Mouse (Mus musculus) megakaryocyte-erythroid progenitor cell, adult 5-6 weeks (primary cell): ENCODE data around the gene Comt. TPM values are rescaled to one million over a fixed set of nuclear protein-coding genes. Genes with fewer than 3 reads are reported as not detected.

ENCODE experiments used
- ATAC-seq: replicated peaks from 2 replicates; pipeline ENCODE4 v1.8.0; 2016; ENCODE audit warnings: mild to moderate bottlenecking, inconsistent platforms; ENCODE audit not compliant: severe bottlenecking, poor library complexity, low FRiP score, low TSS enrichment
- total RNA-seq, 2 experiments: library from RNA; stranded (forward) in 1 of 2; stranded (reverse) in 1 of 2; fragments of 200-1000, 215-1000 nt in 1 of 2; fragments of >200 nt in 1 of 2; fragmentation: Nextera tagmentation in 1 of 2; gene quantifications; 2 replicates each; pipeline ENCODE4 v1.2.3; 2014 to 2017

The Comt gene
- total RNA-seq, 2 experiments from 2014 or later = 59.7 to 105 TPM

DNA sequence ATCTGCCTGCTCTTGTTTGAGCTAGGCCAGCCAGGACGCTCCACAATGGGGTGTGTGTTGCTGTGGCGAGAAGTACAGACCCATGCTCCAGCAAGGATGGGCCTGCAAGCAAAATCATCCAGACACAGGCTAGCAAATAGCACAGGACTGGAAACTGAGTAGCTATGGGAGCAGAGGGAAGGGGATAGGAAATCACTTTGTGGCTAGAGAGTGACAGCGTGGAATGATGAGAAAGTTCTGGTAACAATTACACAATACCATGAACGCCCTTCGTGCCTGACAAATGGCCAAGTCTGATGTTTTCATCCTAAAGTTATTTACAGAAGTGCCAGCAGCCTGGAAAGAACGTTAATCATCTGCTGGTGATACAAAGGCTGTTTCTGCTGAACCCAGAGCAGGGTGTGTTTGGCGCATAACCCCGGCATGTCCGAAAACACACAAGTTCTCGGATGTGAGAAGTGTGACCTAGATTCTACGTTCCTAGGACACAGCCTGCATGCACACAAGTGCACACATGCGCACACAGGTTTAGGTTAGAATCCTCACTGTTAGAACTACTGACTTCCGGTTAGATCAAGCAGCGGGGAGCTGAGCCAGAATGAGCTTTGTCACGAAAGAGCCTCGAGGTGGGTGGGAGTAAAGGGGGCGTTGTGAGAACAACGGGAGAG lies 10.4 kb downstream of the Comt start:
- ATAC-seq = no peak

DNA sequence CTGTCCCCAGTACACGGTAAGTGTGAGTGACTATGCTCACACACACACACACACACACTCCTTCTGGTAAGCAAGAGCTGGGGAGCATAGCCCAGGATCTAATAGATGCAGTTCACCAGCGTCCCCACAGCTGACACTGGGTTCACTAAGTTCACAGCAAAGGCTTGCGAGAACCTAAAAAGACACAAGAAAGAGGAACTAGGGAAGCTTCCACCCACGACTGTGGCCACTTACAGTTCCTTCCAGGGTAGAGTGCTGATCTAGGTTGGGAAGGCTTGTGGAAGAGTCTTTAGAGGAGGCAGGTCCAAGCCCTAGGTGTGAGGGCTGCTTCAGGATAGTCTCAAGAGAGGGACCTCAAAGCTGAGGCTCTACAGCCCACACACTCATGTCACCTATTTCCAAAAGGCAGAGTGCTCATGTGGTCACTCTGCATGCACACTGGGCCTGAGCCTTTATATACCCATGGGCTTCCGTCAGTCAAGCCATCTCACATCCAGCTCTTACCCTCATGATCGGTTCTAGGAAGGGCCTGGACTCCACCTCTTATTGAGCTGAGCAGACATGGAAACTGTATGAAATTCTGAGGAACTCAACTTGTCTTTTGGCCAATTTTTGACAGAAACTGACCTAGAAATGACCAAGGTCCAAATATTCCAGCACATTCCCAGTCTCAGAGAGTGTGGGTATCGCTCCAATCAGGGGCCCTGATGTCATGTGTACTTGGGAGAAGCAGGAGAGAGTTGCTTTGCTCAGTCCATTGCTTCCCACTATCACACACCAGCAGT lies 13.4 kb downstream of the Comt start:
- no peak for ATAC-seq

DNA sequence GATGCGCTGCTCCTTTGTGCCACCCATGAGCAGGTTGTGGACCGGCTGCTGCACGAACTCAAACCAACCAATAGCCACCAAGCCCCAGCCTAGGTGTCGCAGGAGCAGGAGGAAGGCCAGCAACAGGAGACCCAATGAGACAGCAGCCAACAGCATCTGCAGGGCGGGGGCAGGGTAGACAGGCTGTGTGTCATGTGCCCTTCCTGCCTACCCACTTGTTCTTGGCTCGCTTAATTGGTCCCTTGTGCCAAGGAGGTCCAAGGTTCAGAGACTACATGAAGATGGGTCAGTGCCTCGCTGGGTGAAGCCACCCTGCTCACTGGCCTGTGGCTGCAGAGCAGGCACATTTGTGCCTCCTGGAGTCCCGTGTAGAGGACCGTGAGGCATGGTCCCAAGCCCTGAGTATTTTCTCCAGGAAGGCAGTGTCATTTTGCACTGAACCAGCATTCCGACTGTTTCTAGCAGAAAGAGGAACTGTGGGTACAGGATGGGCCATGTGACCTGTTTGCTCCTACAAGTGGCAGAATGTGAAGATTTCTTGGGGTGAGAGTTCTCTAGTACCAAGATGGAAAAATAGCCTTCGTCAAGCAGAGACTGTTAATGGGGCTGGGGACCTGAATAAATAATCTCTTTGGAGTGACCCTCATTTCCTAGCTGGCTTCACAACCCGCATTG lies 14.7 kb downstream of the Comt start:
- ATAC-seq = 0 out of 2 replicates have a peak, but pooled peaks have one; percentile 8

DNA sequence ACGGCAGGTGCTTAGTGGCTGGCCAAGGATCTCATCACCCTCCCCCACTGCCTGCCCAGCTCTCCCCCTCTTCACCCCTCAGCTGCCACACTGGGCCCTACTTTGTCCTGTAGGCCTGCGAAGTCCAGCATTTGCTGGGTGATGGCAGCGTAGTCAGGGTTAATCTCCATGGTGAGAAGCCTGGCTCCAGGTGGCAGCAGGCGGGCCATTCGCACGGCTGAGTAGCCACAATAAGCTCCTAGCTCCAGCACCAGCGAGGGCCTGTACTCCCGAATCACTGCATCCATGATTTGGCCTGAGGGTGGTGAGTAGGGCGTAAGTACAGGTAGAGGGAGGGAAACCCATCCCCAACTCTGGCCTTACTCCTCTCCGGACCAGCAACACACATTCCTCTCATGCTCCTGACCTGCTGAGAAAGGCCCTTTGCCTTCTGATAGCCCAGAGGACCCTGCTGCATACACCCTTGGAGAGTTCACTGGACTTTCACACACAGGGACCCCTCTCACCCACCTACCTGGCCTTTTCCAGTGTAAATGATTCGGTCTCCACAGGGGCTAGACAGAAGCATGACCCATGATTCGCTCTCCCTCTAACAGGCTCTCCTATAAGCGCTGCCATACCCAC lies 15.5 kb downstream of the Comt start:
- ATAC-seq = no peak

DNA sequence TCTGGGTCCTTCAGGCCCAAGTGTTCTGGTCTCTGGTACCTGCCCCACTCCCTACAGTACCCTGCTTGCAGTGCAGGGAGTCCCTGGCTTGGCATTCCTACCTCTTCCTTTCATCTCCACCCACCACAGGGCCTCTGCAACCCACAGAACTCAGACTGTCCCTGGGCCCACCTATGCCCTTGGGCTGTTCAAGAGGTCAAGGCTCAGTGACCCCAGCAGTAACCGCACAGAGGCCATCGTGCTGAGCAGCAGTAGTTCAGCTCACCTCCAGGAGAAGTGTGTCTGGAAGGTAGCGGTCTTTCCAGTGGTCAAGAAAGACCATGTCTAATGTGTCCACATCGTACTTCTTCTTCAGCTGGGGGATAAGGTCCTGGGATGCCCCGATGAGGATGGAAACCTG lies 16.2 kb downstream of the Comt start:
- no peak for ATAC-seq

DNA sequence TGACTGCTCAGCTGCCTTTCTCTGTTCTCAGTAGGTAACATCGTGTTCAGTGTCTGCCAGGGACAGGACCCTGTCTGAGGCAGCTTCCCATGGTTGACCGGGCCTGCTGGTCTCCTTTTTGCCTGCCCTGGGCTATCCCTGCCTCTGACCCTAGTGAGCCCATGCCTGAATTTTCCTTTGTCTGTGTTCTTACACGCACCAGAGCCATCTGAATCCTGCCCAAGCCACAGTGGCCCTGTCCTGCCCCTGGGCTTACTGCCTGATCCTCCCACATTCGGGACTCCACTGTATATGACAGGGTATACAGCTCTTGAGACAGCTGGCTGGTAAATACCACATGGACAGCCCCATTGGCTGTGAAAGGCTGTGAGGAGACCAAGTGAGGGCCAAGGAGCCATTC lies 16.9 kb downstream of the Comt start:
- ATAC-seq = no peak

DNA sequence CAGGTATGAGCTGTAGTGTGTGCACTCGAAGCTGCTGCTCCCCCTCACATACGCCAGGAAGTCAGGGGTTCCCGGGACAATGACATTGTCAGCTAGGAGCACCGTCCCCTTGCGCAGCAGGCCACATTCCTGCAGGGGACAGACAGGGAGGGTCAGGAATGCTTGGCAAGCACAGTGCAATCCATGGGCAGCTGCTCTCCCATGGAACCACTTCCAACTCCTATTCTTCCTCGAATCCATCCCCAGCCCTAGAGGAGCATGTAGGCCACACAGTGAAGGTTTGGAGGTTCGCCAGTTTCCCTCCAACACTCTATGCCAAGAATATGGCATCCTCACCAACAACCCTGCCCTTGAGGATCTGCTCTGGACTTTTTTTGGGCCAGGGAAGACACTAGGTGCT lies 18.7 kb downstream of the Comt start:
- ATAC-seq = no peak

DNA sequence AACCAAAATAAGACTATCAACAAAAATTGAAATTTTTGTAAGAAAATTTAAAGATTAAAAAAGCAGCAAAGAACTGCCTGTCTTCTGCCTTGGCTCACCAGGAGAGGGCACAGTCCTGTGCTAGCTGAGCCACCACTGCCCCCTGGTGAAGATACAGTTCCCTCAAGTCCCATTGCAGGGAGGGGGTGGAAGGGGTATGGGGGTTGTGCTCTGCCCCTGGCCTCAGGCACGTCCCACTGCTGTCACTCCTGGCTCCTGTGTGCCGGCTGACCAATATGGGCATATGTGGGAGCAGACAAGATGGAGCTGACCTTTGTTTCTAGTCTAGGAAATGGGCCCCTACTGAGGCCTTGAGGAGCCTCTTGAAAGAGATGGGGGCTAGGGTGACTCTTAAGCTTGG lies 20.4 kb downstream of the Comt start:
- ATAC-seq = peak; percentile 53

DNA sequence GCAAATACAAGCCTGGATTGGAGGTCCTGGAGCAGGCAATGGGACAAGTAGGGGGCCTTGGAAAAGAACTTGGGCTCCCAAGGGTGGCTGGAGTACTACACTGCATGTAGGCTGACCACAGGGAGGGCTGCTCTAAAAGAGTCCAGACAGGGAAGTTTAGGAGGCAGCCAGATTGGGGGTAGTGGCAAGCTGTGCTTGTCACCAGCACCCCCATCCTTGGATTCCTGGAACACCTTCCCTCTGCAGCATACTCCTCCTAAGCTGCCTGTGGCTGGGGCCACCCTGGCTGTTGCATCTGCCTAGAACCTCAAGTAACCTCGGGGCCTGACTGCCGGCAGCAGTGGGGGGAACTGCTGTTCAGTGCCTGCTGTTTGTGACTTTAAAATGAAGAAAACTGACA lies 20.8 kb downstream of the Comt start:
- 0 out of 2 replicates have a peak, but pooled peaks have one; percentile 1 for ATAC-seq

DNA sequence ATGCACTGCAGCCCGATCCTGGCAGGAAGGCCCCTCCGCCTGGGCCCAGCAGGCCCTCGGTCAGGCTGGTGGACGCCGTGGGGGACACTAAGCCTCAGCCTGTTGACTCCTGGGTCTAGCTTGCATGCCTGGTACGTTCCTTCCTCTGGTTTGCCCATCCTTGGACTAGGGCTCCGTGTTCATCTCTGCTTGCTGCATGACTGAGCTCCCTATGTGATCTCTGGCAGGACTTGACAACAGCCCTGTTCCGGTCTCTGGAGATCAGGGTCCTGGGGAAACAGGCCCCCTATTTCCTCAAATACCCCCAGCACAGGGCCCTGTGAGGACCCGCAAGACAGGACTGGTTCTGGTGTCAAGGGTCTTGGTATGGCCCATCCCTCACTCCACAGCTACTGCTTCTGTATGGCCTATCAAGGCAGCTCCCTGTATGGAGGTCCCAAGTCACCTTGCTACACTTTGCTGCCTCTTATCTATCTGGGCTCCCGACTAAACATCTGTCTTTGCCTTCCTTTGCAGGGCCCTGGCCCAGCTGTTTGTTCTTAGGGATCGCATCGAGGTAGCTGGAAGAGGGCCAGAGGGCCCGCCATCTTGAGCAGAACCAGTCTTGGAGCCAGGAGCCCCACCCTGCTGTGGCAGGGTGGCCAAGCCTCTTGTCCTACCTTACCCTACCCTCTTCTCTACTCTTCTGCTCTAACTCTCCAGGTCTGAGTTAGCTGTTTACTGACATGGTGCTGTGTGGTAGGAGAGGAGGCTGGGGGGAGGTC lies 21.4 kb downstream of the Comt start:
- peak; percentile 52 for ATAC-seq

DNA sequence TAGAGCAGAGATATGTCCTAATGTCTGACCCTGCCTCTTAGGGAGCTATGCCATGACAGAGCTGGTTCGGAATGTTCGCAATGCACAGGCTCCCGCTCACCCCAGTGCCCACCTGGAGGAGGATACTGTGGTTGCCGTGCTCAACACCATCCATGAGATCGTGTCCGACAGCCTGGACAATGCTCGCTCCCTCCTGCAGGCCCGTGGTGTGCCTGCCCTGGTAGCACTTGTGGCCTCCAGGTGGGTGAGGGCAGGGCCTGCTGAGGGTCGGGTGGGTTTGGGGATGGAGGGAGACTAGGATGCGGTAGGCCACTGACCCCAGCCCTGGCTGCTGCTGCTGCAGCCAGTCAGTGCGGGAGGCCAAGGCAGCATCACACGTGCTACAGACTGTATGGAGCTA lies 23.4 kb downstream of the Comt start:
- no peak for ATAC-seq

DNA sequence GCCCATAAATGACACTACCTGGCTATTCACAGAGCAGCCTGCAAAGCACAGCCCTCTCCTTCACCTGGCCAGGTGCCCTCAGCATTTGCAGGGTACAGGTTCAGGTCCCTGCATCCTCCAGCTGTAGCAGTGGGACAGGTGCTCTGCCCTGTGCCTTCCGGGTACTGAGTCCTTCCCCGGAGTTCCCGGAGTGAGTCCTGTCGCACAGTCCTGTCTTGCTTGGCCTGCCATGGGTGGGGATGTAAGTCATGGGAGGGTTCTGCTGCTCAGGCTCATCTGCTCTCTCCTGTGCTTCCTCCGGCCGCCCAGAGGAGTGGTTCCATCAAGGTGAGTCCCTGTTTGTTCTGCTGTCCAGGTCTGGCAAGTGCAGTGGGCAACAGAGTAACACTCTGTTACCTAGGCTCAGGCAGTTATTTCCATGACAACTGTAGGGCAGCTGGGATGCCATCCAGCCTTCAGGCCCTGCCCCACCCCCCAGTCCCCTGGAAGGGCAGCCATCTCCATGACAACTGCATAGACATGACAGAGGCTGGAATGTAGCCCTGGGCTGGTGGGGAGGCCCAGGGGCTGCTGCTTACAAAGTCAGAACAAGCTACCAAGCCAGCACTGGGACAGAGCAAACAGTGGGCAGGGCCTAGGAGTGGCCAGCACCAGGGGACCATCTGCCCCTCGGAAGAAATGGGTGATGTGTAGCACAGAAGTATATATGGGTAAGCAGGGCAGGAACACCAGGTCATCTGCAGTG lies 26.0 kb downstream of the Comt start:
- ATAC-seq = no peak

DNA sequence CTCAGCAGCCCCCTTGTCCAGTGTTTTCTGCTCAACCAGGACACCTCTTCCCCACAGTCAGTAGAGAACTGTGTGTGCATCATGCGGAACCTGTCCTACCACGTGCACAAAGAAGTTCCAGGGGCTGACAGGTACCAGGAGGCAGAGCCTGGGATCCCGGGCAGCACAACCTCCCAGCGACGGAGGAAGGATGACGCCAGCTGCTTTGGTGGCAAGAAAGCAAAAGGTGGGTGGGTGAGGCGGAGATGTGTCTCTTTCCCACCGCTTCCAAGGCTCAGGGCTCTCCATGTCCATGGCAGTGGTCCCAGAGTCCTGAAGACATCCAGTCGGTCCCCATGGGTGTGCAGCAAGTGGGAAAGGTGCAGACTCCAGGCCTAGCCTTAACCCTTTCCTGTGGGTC lies 26.6 kb downstream of the Comt start:
- no peak for ATAC-seq

DNA sequence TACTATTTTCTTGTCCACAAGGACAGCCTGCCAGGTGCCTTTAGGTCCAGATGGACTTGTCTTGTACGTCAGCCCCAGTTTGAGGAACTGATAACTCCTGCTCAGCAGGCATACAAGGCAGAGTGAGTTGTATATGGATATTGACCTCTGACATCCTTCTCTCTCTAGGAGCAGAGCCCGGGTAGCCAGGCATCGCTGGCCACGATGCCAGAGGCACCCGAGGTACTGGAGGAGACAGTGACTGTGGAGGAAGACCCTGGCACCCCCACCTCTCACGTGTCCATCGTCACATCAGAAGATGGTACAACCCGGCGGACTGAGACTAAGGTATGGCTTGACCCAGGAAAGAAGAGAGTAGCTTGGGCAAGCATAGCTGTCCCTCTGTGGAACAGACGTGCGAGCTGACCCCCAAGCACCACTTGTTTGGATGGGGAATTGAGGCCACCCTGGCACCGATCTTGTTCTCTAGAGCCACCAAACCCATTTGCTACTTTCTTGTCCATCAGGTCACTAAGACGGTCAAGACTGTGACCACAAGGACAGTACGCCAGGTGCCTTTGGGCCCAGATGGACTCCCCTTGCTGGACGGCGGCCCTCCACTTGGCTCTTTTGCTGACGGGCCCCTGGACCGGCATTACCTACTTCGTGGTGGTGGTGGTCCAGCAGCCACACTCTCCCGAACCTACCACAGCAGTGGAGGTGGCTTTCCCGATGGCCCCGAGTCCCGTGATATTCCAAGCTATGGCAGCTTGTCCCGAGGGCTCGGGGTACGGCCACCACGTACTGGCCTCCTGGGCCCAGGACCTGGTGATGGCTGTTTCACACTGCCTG lies 29.6 kb downstream of the Comt start:
- no peak for ATAC-seq

DNA sequence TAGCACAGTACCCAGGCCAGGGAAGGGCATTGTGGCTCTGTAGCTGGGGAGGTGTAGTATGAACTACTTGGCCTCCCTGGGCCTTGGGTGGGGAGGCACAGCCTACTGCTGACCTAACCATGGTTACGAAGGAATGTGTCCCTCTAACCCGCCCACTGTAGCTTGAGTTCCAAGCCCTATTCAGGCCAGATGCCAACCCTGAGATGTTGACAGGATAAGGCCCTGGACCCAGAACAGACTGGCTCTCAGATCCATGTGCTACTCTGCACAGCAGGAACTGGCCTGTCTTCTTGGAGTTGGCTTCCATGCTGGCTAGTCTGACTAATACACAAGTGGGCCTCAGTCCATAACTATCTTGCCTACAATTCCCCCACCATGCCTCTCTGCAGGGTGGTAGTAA lies 30.5 kb downstream of the Comt start:
- ATAC-seq = no peak

DNA sequence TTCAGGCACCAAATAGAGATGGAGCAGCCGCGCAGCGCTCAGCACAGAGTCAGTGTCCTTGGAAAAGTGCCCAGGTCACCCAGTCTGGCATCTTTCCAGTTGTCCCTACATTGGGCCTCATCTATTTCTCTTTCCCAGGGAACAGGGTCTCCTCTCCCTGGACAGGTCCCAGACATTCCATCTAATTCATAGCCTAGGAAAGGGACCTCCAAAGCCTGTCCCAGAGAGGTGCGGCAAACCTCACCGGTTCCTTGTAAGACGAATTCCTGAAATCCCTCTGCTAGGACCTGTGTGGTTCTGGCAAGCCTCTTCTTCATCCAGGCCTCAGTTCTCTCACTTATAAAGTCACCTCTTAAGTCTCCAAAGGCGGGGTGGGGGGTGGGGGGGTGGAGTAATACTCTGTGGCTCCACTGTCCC lies 31.0 kb downstream of the Comt start:
- ATAC-seq = no peak

DNA sequence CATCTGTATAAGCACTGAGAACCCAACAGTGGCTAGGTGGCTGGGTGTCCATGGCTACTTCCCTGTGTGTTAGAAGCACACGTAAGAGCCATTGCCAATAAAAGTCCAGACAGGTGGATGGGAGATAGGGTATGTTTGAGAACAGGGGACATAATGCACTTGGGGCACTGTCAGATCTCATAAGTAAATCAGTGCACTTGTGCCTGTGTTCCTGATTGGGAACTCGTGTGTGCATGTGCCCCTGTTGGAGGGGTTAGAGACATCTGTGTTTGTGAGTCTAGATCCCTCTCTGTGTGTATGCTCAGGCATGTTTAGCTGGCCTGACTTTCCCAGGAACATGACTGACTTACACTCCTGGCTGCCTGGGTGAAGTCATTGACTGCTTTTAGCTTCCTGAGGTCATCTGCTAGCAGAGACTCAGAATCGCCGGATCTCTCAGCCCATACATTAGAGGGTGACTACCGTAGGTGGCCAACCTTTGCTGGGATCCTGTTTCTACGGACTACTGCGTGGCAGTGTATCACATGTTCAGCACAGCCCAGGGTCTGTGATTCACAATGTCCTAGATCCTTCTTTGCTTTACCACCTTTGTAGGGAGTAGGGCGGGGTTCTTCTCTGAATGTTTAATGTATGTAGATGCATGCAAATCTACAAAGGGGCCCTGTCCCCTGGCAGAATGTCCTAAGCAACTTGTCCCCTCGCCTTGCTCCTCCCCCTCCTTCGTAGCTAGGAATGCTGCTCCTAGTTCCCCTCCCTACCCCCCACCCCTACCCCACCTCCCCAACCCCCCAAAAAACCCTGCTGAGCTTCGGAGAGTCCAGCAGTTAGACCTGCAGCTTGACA lies 31.7 kb downstream of the Comt start:
- ATAC-seq = no peak
